In genomic region chr17:75465635-75465997, GRCm38 (mm10) we compare ENCODE assay signal across 8 mouse cellular contexts. TPM values are rescaled to one million over a fixed set of nuclear protein-coding genes. Genes with fewer than 3 reads are reported as not detected.
A peak's percentile ranks its signal among the peaks of the same experiment; 100 is the strongest.
DNase-seq lines count a peak whose midpoint lies in the region; ATAC-seq and TF ChIP-seq lines count a peak whose summit lies in the region.

No protein-coding gene starts in this region.

- peak overlapping the region; percentile 31; the same call in 1 of the 2 replicates for H3K27ac ChIP-seq in cerebellum, adult 2 months (ENCODE audit: insufficient read depth, low read length)
- H3K27ac ChIP-seq in limb, embryonic 11.5 days (replicated peaks; ENCODE audit: low read depth, low read length), result no peak overlapping the region
- peak overlapping the region; percentile 55; the same call in 1 of the 2 replicates for H3K27ac ChIP-seq in stomach, embryonic 15.5 days

- no peak overlapping the region for H3K4me3 ChIP-seq in cerebellum, adult 2 months (replicated peaks; ENCODE audit: insufficient read depth, low read depth, low read length)
- H3K4me3 ChIP-seq in megakaryocyte, embryonic 14.5 days (replicated peaks), result peak overlapping the region; percentile 90
- H3K4me3 ChIP-seq in limb, embryonic 11.5 days (ENCODE audit: low read depth, low read length), result 0 out of 2 replicates have a peak overlapping the region, but pooled peaks have one; percentile 6
- H3K4me3 ChIP-seq in stomach, embryonic 15.5 days (replicated peaks), result peak overlapping the region; percentile 23

- no peaks in the 10 kb centered on the region for H3K9me3 ChIP-seq in megakaryocyte, embryonic 14.5 days
- no peaks in the 10 kb centered on the region for H3K9me3 ChIP-seq in limb, embryonic 11.5 days (ENCODE audit: control insufficient read depth, low read length)
- no peaks in the 10 kb centered on the region for H3K9me3 ChIP-seq in stomach, embryonic 15.5 days

- TF ChIP-seq CTCF in cerebellum, adult 2 months (IDR thresholded peaks at IDR 0.05; ENCODE audit: borderline replicate concordance, insufficient read depth, low read depth, low read length), result no peak

- peaks cover 4% of the 10 kb centered on the region; the same call in 1 of the 2 replicates for H3K4me1 ChIP-seq in cerebellum, adult 2 months (ENCODE audit: control insufficient read depth, insufficient read depth, low read length)
- peaks cover 44% of the 10 kb centered on the region for H3K4me1 ChIP-seq in megakaryocyte, embryonic 14.5 days
- peaks cover 6% of the 10 kb centered on the region; the same call in 1 of the 2 replicates for H3K4me1 ChIP-seq in limb, embryonic 11.5 days (ENCODE audit: control insufficient read depth, insufficient read depth, low read length)
- 0 out of 2 replicates have a peak, but pooled peaks cover 13% of the 10 kb centered on the region for H3K4me1 ChIP-seq in stomach, embryonic 15.5 days

- no peak overlapping the region for H3K9ac ChIP-seq in limb, embryonic 11.5 days (ENCODE audit: low read length)
- no peak overlapping the region for H3K9ac ChIP-seq in stomach, embryonic 15.5 days

- DNase-seq in cerebellum, adult 2 months, result no peak
- DNase-seq in cerebellum, adult 18-20 months, result no peak
- DNase-seq in limb, embryonic 11.5 days (ENCODE audit: low spot score), result no peak

- H3K27me3 ChIP-seq in cerebellum, adult 2 months (ENCODE audit: control insufficient read depth, insufficient read depth, low read length), result no peaks in the 10 kb centered on the region
- H3K27me3 ChIP-seq in megakaryocyte, embryonic 14.5 days (replicated peaks), result no peaks in the 10 kb centered on the region
- no peaks in the 10 kb centered on the region for H3K27me3 ChIP-seq in limb, embryonic 11.5 days (ENCODE audit: control insufficient read depth, insufficient read depth, low read length)
- H3K27me3 ChIP-seq in stomach, embryonic 15.5 days (replicated peaks), result no peaks in the 10 kb centered on the region

- no peak for ATAC-seq in megakaryocyte, adult 5-6 weeks (ENCODE audit: poor library complexity, severe bottlenecking)
- no peak for ATAC-seq in limb, embryonic 11.5 days (ENCODE audit: insufficient number of reproducible peaks, low FRiP score, low TSS enrichment, low read depth)
- ATAC-seq in stomach, embryonic 15.5 days (ENCODE audit: insufficient read depth, low FRiP score, low read depth), result no peak
- ATAC-seq in inflammation-experienced regulatory T-cells, adult 6 months, result no peak
- ATAC-seq in CD4-positive, CD25-positive, alpha-beta regulatory T cell, adult 4 months, result no peak

- H3K36me3 ChIP-seq in megakaryocyte, embryonic 14.5 days (replicated peaks; ENCODE audit: low read length), result no peaks in the 10 kb centered on the region
- no peaks in the 10 kb centered on the region for H3K36me3 ChIP-seq in limb, embryonic 11.5 days (ENCODE audit: control insufficient read depth, insufficient read depth, low read length)
- no peaks in the 10 kb centered on the region for H3K36me3 ChIP-seq in stomach, embryonic 15.5 days

- peak overlapping the region; percentile 35 for H3K4me2 ChIP-seq in limb, embryonic 11.5 days (ENCODE audit: low read depth, severe bottlenecking)
- H3K4me2 ChIP-seq in stomach, embryonic 15.5 days, result peak overlapping the region; percentile 55

- 27% methylated on average over 14 of the region's 14 CpGs for WGBS in cerebellum, adult 2 months
- WGBS in limb, embryonic 11.5 days, result 54% methylated on average over 14 of the region's 14 CpGs
- 5% methylated on average over 14 of the region's 14 CpGs for WGBS in stomach, embryonic 15.5 days

- TF ChIP-seq POLR2A in cerebellum, adult 2 months (IDR thresholded peaks at IDR 0.05; ENCODE audit: borderline replicate concordance, insufficient read depth, low read length), result no peak

RNA-seq across cellular contexts. Expression of gene Rasgrp3, which starts 29.9 kb away (rescaled TPM):
- polyA plus RNA-seq in cerebellum, adult 2 months (2012; rRNA removed), result 12.9 and 15.6 TPM in 2 replicates
- 0.03 TPM in 1 of 2 replicates, not detected in the other for polyA plus RNA-seq in megakaryocyte, embryonic 14.5 days (2012; ENCODE audit: insufficient read depth, low replicate concordance)
- 0.30 TPM in 1 of 2 replicates, not detected in the other for total RNA-seq in megakaryocyte, adult 5-6 weeks (2015)
- total RNA-seq in megakaryocyte, adult 5-6 weeks (2017), result 0.04 and 0.12 TPM in 2 replicates
- 9.5 and 11.8 TPM in 2 replicates for polyA plus RNA-seq in limb, embryonic 11.5 days (2014; fragmentation: Nextera tagmentation; extraction: Ambion mirVana)
- polyA plus RNA-seq in stomach, embryonic 15.5 days (2015; fragmentation: Nextera tagmentation; extraction: Ambion mirVana), result 15.2 and 17.7 TPM in 2 replicates
- polyA plus RNA-seq in inflammation-experienced regulatory T-cells, adult 6 months (2017; shearing (Covaris generic)), result 1 to 10 TPM in 1 of 3 experiments, under 1 TPM in 1, not detected in 1; 0.65 to 1.3 TPM
- 1 to 10 TPM in 1 of 2 experiments, under 1 TPM in 1; 0.69 to 3.7 TPM for polyA plus RNA-seq in CD4-positive, CD25-positive, alpha-beta regulatory T cell, adult 4 months (2017; shearing (Covaris generic))
